ENCODE assay signal across 8 mouse cellular contexts in the genomic region with DNA sequence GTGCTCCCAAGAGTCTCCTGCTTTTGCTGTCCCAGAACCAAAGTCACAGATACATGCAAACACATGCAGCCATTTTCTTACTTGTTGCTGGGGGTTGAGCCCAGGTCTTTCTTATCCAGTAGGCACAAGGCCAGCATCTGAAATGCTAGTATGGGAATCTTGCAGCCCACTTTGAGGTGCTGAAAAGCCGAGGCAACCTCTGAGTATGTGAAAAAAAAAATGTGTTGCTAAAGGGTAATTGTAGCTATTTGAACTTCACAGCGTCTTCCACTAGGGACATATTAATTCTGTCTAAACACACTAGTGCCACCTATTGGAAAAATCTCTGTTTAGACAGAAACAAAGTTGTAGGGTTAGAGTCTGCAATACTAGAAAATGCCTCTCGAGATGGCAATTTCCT.
DNase-seq lines count a peak whose midpoint lies in the region; ATAC-seq lines count a peak whose summit lies in the region.

No protein-coding gene starts in this region.

- DNase-seq in heart, adult 18-20 months = peak; percentile 10 to 64
- peak; percentile 89 for DNase-seq in midbrain, embryonic 14.5 days
- peak; percentile 59 for DNase-seq in fibroblast of lung, adult 2 months (ENCODE audit: low read depth)
- no peak for DNase-seq in ovary, postnatal 14 days (ENCODE audit: low spot score)
- DNase-seq in right cerebral cortex, postnatal 10 days (ENCODE audit: low spot score in 2 of 2) = no peak

- no peak overlapping the region for H3K9ac ChIP-seq in heart, embryonic 11.5 days (ENCODE audit: low read depth, low read length)
- no peak overlapping the region for H3K9ac ChIP-seq in midbrain, embryonic 14.5 days (replicated peaks; ENCODE audit: low read length)
- no peak overlapping the region for H3K9ac ChIP-seq in midbrain, embryonic 16.5 days (ENCODE audit: low read depth, low read length)

- no peaks in the 10 kb centered on the region for H3K27me3 ChIP-seq in heart, embryonic 11.5 days (ENCODE audit: control insufficient read depth, insufficient read depth, low read length)
- no peaks in the 10 kb centered on the region for H3K27me3 ChIP-seq in midbrain, embryonic 14.5 days (ENCODE audit: control insufficient read depth, insufficient read depth, low read length)
- no peaks in the 10 kb centered on the region for H3K27me3 ChIP-seq in midbrain, embryonic 16.5 days (ENCODE audit: control insufficient read depth, insufficient read depth, low read depth, low read length)

- WGBS in heart, embryonic 11.5 days (ENCODE audit: insufficient replicate concordance) = 8% methylated on average over 3 of the region's 3 CpGs
- 6% methylated on average over 3 of the region's 3 CpGs for WGBS in midbrain, embryonic 14.5 days
- 3% methylated on average over 3 of the region's 3 CpGs for WGBS in midbrain, embryonic 16.5 days

- H3K9me3 ChIP-seq in heart, embryonic 11.5 days (replicated peaks; ENCODE audit: control insufficient read depth, low read length) = no peaks in the 10 kb centered on the region
- no peaks in the 10 kb centered on the region for H3K9me3 ChIP-seq in midbrain, embryonic 14.5 days (ENCODE audit: control insufficient read depth, low read length)
- no peaks in the 10 kb centered on the region for H3K9me3 ChIP-seq in midbrain, embryonic 16.5 days (replicated peaks; ENCODE audit: control insufficient read depth, low read length, poor library complexity, severe bottlenecking)

- H3K4me2 ChIP-seq in heart, embryonic 11.5 days = no peak overlapping the region
- H3K4me2 ChIP-seq in midbrain, embryonic 14.5 days (ENCODE audit: low read length) = no peak overlapping the region
- no peak overlapping the region for H3K4me2 ChIP-seq in midbrain, embryonic 16.5 days (ENCODE audit: low read length)

- no peak for ATAC-seq in heart, embryonic 11.5 days (replicated peaks; ENCODE audit: insufficient number of reproducible peaks, low FRiP score, low TSS enrichment)
- no peak for ATAC-seq in midbrain, embryonic 14.5 days (ENCODE audit: low FRiP score, low TSS enrichment)
- no peak for ATAC-seq in midbrain, embryonic 16.5 days
- ATAC-seq in megakaryocyte, adult 5-6 weeks (ENCODE audit: poor library complexity, severe bottlenecking) = peak; percentile 62

- no peak overlapping the region for H3K27ac ChIP-seq in heart, embryonic 11.5 days (ENCODE audit: low read depth, low read length)
- H3K27ac ChIP-seq in midbrain, embryonic 14.5 days (replicated peaks; ENCODE audit: low read depth, low read length) = no peak overlapping the region
- no peak overlapping the region for H3K27ac ChIP-seq in midbrain, embryonic 16.5 days (ENCODE audit: low read length)

- no peaks in the 10 kb centered on the region for H3K36me3 ChIP-seq in heart, embryonic 11.5 days (ENCODE audit: control insufficient read depth, insufficient read depth, low read length)
- no peaks in the 10 kb centered on the region for H3K36me3 ChIP-seq in midbrain, embryonic 14.5 days (ENCODE audit: control insufficient read depth, insufficient read depth, low read length)
- no peaks in the 10 kb centered on the region for H3K36me3 ChIP-seq in midbrain, embryonic 16.5 days (ENCODE audit: control insufficient read depth, insufficient read depth, low read length)

- H3K4me1 ChIP-seq in heart, embryonic 11.5 days (ENCODE audit: control insufficient read depth, insufficient read depth, low read length) = peaks cover 7% of the 10 kb centered on the region; the same call in 1 of the 2 replicates
- H3K4me1 ChIP-seq in midbrain, embryonic 14.5 days (ENCODE audit: control insufficient read depth, insufficient read depth, low read length) = no peaks in the 10 kb centered on the region
- H3K4me1 ChIP-seq in midbrain, embryonic 16.5 days (ENCODE audit: control insufficient read depth, insufficient read depth, low read length) = 0 out of 2 replicates have a peak, but pooled peaks cover 2% of the 10 kb centered on the region

- no peak overlapping the region for H3K4me3 ChIP-seq in heart, embryonic 11.5 days (ENCODE audit: low read depth, low read length)
- no peak overlapping the region for H3K4me3 ChIP-seq in midbrain, embryonic 14.5 days (replicated peaks; ENCODE audit: low read depth, low read length)
- H3K4me3 ChIP-seq in midbrain, embryonic 16.5 days (ENCODE audit: low read depth, low read length) = no peak overlapping the region

Comparison
In these comparisons a context has a peak if more than half of its experiments do, and no peak if none do; other contexts are left out.
1. DNase-seq: peak in heart, adult 18-20 months (2 of 2), midbrain, embryonic 14.5 days (single experiment) and fibroblast of lung, adult 2 months (single experiment); none in ovary, postnatal 14 days (single experiment) and right cerebral cortex, postnatal 10 days (0 of 2).